Mouse (Mus musculus) adrenal gland, adult 18-20 months (tissue): ENCODE measurements around the gene Pald1. TPM values are rescaled to one million over a fixed set of nuclear protein-coding genes. Genes with fewer than 3 reads are reported as not detected.
A peak's percentile ranks its signal among the peaks of the same experiment; 100 is the strongest.

Source experiments
- DNase-seq, 2 experiments: peaks; one replicate each; pipeline ENCODE4 v3.0.0; 2021 to 2022; ENCODE audit warnings: low spot score in 2 of 2
- total RNA-seq, 2 experiments: library from RNA; stranded (reverse); gene quantifications; 1 replicate in 1 of 2; 2 replicates in 1 of 2; pipeline ENCODE4 v1.2.3; 2021

The Pald1 gene
- total RNA-seq, 2 experiments from 2014 or later: 17.3 to 31.1 TPM

GRCm38 (mm10) chr10:61405958-61406357 lies 22.6 kb upstream of the Pald1 start:
- DNase-seq: no peak

DNA sequence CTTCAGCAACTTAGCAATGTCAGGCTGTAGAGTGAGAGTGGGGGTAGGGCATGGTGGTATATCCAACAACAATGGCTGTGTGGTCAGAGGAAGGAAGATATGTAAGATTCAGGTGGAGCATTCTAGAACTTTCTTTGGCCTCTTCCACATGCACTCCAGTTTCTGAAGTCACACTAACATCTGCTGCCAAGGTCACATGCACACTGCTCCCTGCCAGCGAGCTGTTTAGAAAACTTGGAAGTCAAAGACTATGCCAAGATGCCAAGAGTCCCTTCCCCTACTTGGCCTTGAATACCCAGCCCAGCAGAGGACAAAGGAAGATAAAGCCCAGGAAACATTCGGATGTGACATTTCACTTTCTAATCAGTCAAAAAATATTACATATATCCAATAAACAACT lies 19.6 kb upstream of the Pald1 start:
- no peak for DNase-seq

- no peak for DNase-seq
These were observed 19.1 kb upstream of the Pald1 start for GRCm38 (mm10) chr10:61402480-61402879.

GRCm38 (mm10) chr10:61400407-61400806 lies 17.1 kb upstream of the Pald1 start:
- no peak for DNase-seq

GRCm38 (mm10) chr10:61399156-61399734 lies 15.9 kb upstream of the Pald1 start:
- DNase-seq: peak; percentile 64 to 67

GRCm38 (mm10) chr10:61398125-61398524 lies 14.8 kb upstream of the Pald1 start:
- no peak for DNase-seq

DNA sequence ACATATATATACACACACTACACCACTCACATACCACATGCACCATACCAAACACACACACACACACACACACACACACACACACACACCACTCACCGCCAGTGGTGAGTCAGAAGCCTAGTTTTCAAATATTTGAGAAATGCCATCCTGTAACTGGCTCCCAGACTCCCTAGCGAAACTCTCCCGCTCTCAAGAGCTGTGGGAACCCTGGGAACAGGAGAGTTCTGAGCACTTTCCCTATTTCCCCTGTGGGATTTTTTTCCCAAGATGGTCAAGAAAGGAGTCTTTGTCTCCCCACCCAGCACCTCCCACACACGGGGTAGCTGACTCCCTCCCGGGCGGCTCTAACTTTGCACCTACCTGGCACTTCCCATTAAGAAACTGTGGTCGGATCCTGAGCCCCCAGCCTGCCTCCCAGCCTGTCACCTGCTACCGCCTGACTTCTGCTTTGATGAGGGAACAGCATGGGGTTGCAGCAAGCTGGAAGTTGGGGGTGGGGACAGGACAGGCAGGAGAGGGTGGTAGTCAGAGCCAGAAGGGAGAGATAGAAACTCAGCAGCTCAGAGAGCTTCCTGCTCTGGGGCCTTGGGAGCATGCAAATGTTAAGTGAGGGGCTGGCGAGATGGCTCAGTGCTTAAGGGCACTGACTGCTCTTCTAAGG lies 11.3 kb upstream of the Pald1 start:
- no peak for DNase-seq

- DNase-seq: no peak
These were observed 9.3 kb upstream of the Pald1 start for GRCm38 (mm10) chr10:61392584-61392983.

GRCm38 (mm10) chr10:61390148-61390547 lies 6.8 kb upstream of the Pald1 start:
- DNase-seq: no peak

GRCm38 (mm10) chr10:61389020-61389419 lies 5.7 kb upstream of the Pald1 start:
- DNase-seq: no peak

DNA sequence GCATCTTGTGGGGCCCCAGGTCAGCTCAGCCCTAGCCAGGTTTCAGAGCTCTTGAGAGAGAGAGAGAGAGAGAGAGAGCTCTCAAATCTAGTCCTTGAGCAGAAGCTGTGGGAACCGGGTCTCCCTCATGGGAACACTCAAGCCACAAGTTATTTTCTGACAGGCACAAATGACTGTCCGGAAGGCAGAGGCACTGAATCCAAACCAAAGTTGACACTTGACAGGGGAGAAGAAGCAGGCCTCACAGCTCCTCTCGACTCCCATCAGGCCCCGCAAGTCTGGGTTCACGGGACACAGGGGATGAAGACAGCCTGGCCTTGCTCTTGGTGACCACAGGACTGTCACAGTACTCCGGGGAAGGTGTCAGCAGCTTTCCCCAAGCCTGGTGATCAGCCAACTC lies 3.0 kb upstream of the Pald1 start:
- DNase-seq: no peak

GRCm38 (mm10) chr10:61385174-61385573 lies 1.8 kb upstream of the Pald1 start:
- DNase-seq: no peak

DNA sequence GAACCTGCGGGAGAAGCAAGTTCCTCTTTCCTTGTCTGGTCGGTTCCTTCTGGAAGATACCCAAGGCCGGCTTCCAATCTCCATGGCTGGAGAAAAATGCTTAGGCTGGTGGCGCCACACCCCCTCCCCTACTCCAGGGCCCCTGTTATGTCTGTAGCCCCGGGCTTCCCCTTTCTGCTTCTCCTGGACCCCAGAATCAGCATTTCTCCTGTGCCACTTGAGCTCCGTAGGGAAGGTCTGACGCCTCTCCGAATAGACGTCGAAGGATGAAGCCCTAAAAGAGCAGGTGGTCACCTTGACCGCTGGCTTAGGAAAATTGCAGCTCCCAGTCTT lies 351 bp upstream of the Pald1 start:
- DNase-seq: no peak

DNA sequence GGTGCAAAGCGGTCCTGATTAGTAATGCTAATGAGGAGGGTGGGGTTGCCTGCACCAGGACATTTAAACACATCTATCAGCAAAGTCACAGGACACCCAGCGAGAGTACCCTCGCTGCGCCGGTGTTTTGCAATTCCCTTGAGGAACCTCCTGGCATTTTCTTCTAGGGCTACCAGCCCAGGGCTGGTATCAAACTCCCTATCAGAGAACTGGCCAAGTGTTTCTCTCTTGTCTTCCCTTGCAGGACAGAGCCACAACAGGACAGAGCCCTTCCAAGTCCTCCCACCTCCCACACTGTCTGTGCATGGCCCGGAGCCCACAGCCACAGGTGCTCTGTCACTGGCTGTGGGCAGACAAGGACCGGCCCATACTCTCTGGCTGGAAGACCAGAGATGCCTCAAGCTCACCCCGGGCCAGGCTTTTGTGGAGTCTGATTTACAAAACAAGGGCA lies 1.0 kb downstream of the Pald1 start:
- DNase-seq: no peak

DNA sequence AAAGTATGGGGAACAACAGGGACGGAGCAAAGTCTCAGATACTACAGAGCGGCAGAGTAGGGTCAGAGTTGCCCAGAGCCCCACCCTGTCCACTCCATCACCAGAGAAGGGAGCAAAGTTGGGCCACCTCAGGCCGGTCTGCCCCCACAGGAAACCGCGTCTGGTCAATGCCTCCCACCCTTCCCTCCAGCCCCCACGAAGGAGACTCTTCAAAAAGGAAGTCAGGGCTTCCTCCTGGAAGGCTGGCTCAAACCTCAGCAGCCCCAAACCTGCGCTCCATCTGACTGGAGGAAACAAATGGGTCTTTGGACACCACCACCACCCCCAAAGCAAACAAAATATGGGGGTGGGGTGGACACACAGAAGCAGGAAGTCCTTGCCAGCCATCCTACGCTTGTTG lies 1.5 kb downstream of the Pald1 start:
- DNase-seq: no peak

- DNase-seq: no peak
These were observed 3.1 kb downstream of the Pald1 start for GRCm38 (mm10) chr10:61380186-61380585.

- no peak for DNase-seq
These were observed 3.8 kb downstream of the Pald1 start for GRCm38 (mm10) chr10:61379340-61380040.

DNA sequence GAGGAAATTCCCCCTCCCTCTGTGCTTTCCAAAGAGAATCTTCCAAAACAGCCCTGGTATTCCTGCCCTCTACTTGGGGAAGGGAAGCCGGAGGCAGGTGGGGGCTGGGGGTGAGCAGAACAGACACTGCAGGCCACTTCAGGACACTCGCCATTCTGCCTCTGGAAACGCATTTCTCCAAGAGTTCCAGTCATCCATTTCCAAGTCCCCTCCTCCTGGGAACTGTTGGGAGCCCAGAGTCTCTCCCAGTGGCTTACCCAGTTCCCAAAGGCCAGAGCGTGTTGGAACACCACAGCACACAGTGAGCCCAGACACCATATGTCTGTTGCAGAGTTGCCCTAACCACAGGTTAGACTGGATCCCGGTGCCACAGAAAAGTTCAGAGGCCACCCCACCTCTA lies 4.6 kb downstream of the Pald1 start:
- DNase-seq: no peak

- no peak for DNase-seq
These were observed 5.3 kb downstream of the Pald1 start for GRCm38 (mm10) chr10:61378050-61378449.

- no peak for DNase-seq
These were observed 8.4 kb downstream of the Pald1 start for GRCm38 (mm10) chr10:61374771-61375481.

DNA sequence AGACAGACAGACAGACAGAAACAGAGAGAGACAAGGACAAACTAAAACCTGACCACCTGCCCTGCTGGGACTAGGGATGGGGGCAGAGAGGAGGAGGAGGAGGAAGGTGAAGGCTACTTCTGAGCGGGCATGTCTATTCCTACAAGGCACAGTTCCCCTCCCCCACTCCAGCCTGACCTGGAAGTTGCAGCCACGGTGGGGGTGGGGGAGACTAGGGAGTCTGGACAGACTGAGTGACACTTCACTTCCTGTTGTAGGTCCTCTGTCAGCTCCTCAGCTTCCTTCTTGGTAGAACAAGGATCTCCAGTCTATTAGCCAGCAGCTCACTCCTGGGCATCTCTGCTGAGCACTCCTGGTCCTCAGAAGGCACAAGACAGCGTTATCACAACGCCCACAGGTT lies 9.3 kb downstream of the Pald1 start:
- DNase-seq: no peak

DNA sequence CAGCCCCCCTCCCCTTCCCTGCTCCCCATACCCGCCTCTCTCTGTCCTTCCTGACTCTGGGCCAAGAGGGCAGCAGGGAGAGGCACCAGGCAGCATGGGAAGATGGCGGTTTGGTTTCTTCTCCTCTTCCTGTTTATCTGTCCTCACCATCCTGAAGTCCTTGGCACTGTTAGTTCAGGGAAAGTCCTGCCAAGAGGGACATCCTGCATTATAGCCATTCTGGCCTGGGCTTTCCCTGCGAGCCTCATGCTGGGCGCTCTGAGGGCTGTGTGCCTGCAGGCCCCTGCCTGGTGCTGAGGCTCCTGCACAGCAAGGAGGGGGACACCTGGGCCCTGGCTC lies 10.8 kb downstream of the Pald1 start:
- DNase-seq: no peak
